Mouse (Mus musculus): Measurements from ENCODE around the gene Xlr3c. TPM values are rescaled to one million over a fixed set of nuclear protein-coding genes. Genes with fewer than 3 reads are reported as not detected.

The Xlr3c gene
- not detected in 2 replicates for polyA plus RNA-seq (2021; fragmentation: Nextera tagmentation)
- long read RNA-seq, experiment 1, result 0 reads
- long read RNA-seq, experiment 2, result 0 reads

GRCm38 (mm10) chrX:73265270-73265669 lies at the start of gene Xlr3c:
Xlr3c (minus strand) TSS chrX:73265390.

GRCm38 (mm10) chrX:73292876-73293275 lies 27.7 kb upstream of the Xlr3c start, which contains the start of the genes Xlr5a and Xlr5c:
Xlr5a (minus strand) TSS chrX:73292976.
Xlr5c (minus strand) TSS chrX:73292976.

GRCm38 (mm10) chrX:73242821-73243325 lies 22.3 kb downstream of the Xlr3c start, which contains the start of gene Xlr4c:
Xlr4c (minus strand) TSS chrX:73243130.

GRCm38 (mm10) chrX:73227914-73228605 lies 37.1 kb downstream of the Xlr3c start, which contains the start of gene F8a:
F8a (plus strand) TSS chrX:73228291.

GRCm38 (mm10) chrX:73213819-73214564 lies 51.2 kb downstream of the Xlr3c start, which contains the start of gene Xlr4b:
Xlr4b (plus strand) TSS chrX:73214333.

Other genes starting within 250 kb of the Xlr3c start
- not detected in 2 replicates for gene Pnma5, start 228.3 kb downstream of the Xlr3c start, polyA plus RNA-seq (2021; fragmentation: Nextera tagmentation)
- 0.59 and 1.3 TPM in 2 replicates for gene Pnma3, start 200.6 kb downstream of the Xlr3c start, polyA plus RNA-seq (2021; fragmentation: Nextera tagmentation)
- 0.15 TPM in 1 of 2 replicates, not detected in the other for gene Xlr4a, start 182.9 kb downstream of the Xlr3c start, polyA plus RNA-seq (2021; fragmentation: Nextera tagmentation)
- 0.97 and 2.4 TPM in 2 replicates for gene Xlr3a, start 168.3 kb downstream of the Xlr3c start, polyA plus RNA-seq (2021; fragmentation: Nextera tagmentation)
- gene Gm14685, start 148.3 kb downstream of the Xlr3c start, polyA plus RNA-seq (2021; fragmentation: Nextera tagmentation), result 0.37 TPM in 1 of 2 replicates, not detected in the other
- not detected in 2 replicates for gene Xlr5b, start 116.6 kb downstream of the Xlr3c start, polyA plus RNA-seq (2021; fragmentation: Nextera tagmentation)
- 0.28 TPM in 1 of 2 replicates, not detected in the other for gene DXBay18, start 115.9 kb downstream of the Xlr3c start, polyA plus RNA-seq (2021; fragmentation: Nextera tagmentation)
- gene Spin2d, start 88.4 kb downstream of the Xlr3c start, polyA plus RNA-seq (2021; fragmentation: Nextera tagmentation), result not detected in 2 replicates
- 1.3 and 3.3 TPM in 2 replicates for gene Xlr3b, start 73.2 kb downstream of the Xlr3c start, polyA plus RNA-seq (2021; fragmentation: Nextera tagmentation)
- 0.48 TPM in 1 of 2 replicates, not detected in the other for gene Xlr4b, start 51.1 kb downstream of the Xlr3c start, polyA plus RNA-seq (2021; fragmentation: Nextera tagmentation)
- 16.8 and 21.8 TPM in 2 replicates for gene F8a, start 37.1 kb downstream of the Xlr3c start, polyA plus RNA-seq (2021; fragmentation: Nextera tagmentation)
- not detected in 2 replicates for gene Xlr4c, start 22.3 kb downstream of the Xlr3c start, polyA plus RNA-seq (2021; fragmentation: Nextera tagmentation)
- gene Xlr5a, start 27.6 kb upstream of the Xlr3c start, polyA plus RNA-seq (2021; fragmentation: Nextera tagmentation), result 0.31 TPM in 1 of 2 replicates, not detected in the other
- gene Xlr5c, start 27.6 kb upstream of the Xlr3c start, polyA plus RNA-seq (2021; fragmentation: Nextera tagmentation), result 0.20 TPM in 1 of 2 replicates, not detected in the other
- gene Gm45015, start 71.5 kb upstream of the Xlr3c start, polyA plus RNA-seq (2021; fragmentation: Nextera tagmentation), result not detected in 2 replicates
- 3.4 and 3.9 TPM in 2 replicates for gene Zfp275, start 77.2 kb upstream of the Xlr3c start, polyA plus RNA-seq (2021; fragmentation: Nextera tagmentation)
- gene Gm18336, start 133.3 kb upstream of the Xlr3c start, polyA plus RNA-seq (2021; fragmentation: Nextera tagmentation), result not detected in 2 replicates
- 0.55 and 0.64 TPM in 2 replicates for gene Zfp92, start 145.7 kb upstream of the Xlr3c start, polyA plus RNA-seq (2021; fragmentation: Nextera tagmentation)
- not detected in 2 replicates for gene Trex2, start 170.0 kb upstream of the Xlr3c start, polyA plus RNA-seq (2021; fragmentation: Nextera tagmentation)
- gene Haus7, start 193.7 kb upstream of the Xlr3c start, polyA plus RNA-seq (2021; fragmentation: Nextera tagmentation), result 13.6 and 16.0 TPM in 2 replicates
- 13.0 and 24.0 TPM in 2 replicates for gene Bgn, start 218.2 kb upstream of the Xlr3c start, polyA plus RNA-seq (2021; fragmentation: Nextera tagmentation)
- 12.5 and 14.4 TPM in 2 replicates for gene Atp2b3, start 237.7 kb upstream of the Xlr3c start, polyA plus RNA-seq (2021; fragmentation: Nextera tagmentation)

All from left cerebral cortex, adult 6 months (tissue).